Mouse (Mus musculus) liver, adult 2 months (tissue): ENCODE results near the gene Mtg1. TPM values are rescaled to one million over a fixed set of nuclear protein-coding genes. Genes with fewer than 3 reads are reported as not detected.

ENCODE experiments used
- DNase-seq: peaks from one replicate; pipeline ENCODE4 v3.0.0-alpha.2; 2011; ENCODE audit warnings: low read depth, low spot score; ENCODE audit errors: extremely low read depth
- H3K27ac ChIP-seq: fragments of 200-500 bp; replicated peaks from 2 replicates; pipeline ENCODE4 v1.5.1; 2012; ENCODE audit warnings: low read depth, mild to moderate bottlenecking, control low read depth, inconsistent platforms, low read length; ENCODE audit not compliant: insufficient read depth
- H3K27me3 ChIP-seq: fragments of 200-500 bp; 2 replicates; pipeline ENCODE4 v1.6.1; 2012; ENCODE audit warnings: mild to moderate bottlenecking, moderate library complexity, low read length, inconsistent platforms; ENCODE audit not compliant: control insufficient read depth, insufficient read depth
- H3K36me3 ChIP-seq: fragments of 200-500 bp; 2 replicates; pipeline ENCODE4 v1.6.1; 2012; ENCODE audit warnings: low read length, inconsistent platforms; ENCODE audit not compliant: control insufficient read depth, insufficient read depth
- H3K4me1 ChIP-seq: fragments of 200-500 bp; 2 replicates; pipeline ENCODE4 v1.6.1; 2011; ENCODE audit warnings: low read length; ENCODE audit not compliant: control insufficient read depth, insufficient read depth
- H3K4me3 ChIP-seq: fragments of 200-500 bp; 2 replicates; pipeline ENCODE4 v1.5.1; 2011; ENCODE audit warnings: low read depth, mild to moderate bottlenecking, control low read depth, low read length, moderate library complexity; ENCODE audit not compliant: insufficient read depth
- H3K79me2 ChIP-seq: fragments of 200-500 bp; 2 replicates; pipeline ENCODE4 v1.6.1; 2012; ENCODE audit warnings: inconsistent platforms, mild to moderate bottlenecking, low read length, moderate library complexity; ENCODE audit not compliant: control insufficient read depth, insufficient read depth
- H3K9ac ChIP-seq: fragments of 200-500 bp; 2 replicates; pipeline ENCODE4 v1.6.1; 2012; ENCODE audit warnings: low read depth, mild to moderate bottlenecking, control low read depth, inconsistent platforms, low read length
- CTCF ChIP-seq: fragments of 200-500 bp; IDR thresholded peaks from 2 replicates; pipeline ENCODE4 v1.5.1; 2011; ENCODE audit warnings: low read depth, low read length, control low read depth
- POLR2A ChIP-seq: fragments of 200-500 bp; IDR thresholded peaks from 2 replicates; pipeline ENCODE4 v1.6.1; 2011; ENCODE audit warnings: low read length, control low read depth; ENCODE audit not compliant: insufficient read depth; ENCODE audit errors: extremely low read depth
- WGBS: fragments of 180-500 bp; shearing (Covaris S2); methylation state at CpG from one replicate; pipeline ENCODE4 v1.1.7; 2018; 5-methylcytosine and 5-hydroxymethylcytosine counted together
- polyA plus RNA-seq: library from polyadenylated mRNA; depleted of rRNA; stranded (reverse); fragments of >200 nt; gene quantifications from 2 replicates; pipeline ENCODE4 v1.2.3, GENCODE M21; 2012; rRNA removed
- total RNA-seq: library from RNA; depleted of rRNA; stranded (reverse); fragments of >200 nt; gene quantifications from 2 replicates; pipeline ENCODE4 v1.2.3, GENCODE M21; 2014; rRNA removed

The Mtg1 gene
- total and polyA plus RNA-seq, 2 experiments: 17.4 to 29.7 TPM

- TF ChIP-seq CTCF (no peak), POLR2A (no peak)
- H3K79me2 ChIP-seq: no peaks in the 10 kb centered on the region
- no peaks in the 10 kb centered on the region for H3K36me3 ChIP-seq
- H3K9ac ChIP-seq: no peak overlapping the region
- no peak overlapping the region for H3K4me3 ChIP-seq
- no peaks in the 10 kb centered on the region for H3K27me3 ChIP-seq
- H3K4me1 ChIP-seq: no peaks in the 10 kb centered on the region
- WGBS: 77% methylated on average over 8 of the region's 8 CpGs
- H3K27ac ChIP-seq: no peak overlapping the region
- DNase-seq: no peak
These were observed 58.6 kb downstream of the Mtg1 start for GRCm38 (mm10) chr7:140196002-140196401.

Other genes starting within 250 kb of the Mtg1 start
- gene Kndc1, start 242.9 kb upstream of the Mtg1 start, total RNA-seq: 0.07 and 0.09 TPM in 2 replicates
- gene Kndc1, start 242.9 kb upstream of the Mtg1 start, polyA plus RNA-seq: not detected in 2 replicates
- gene Utf1, start 193.8 kb upstream of the Mtg1 start, total RNA-seq: not detected in 2 replicates
- not detected in 2 replicates for gene Utf1, start 193.8 kb upstream of the Mtg1 start, polyA plus RNA-seq
- not detected in 2 replicates for gene 6430531B16Rik, start 158.8 kb upstream of the Mtg1 start, total RNA-seq
- 0.07 TPM in 1 of 2 replicates, not detected in the other for gene 6430531B16Rik, start 158.8 kb upstream of the Mtg1 start, polyA plus RNA-seq
- gene Adam8, start 145.0 kb upstream of the Mtg1 start, total RNA-seq: 0.09 and 0.47 TPM in 2 replicates
- 0.35 and 0.46 TPM in 2 replicates for gene Adam8, start 145.0 kb upstream of the Mtg1 start, polyA plus RNA-seq
- gene Zfp511, start 101.2 kb upstream of the Mtg1 start, total RNA-seq: 6.0 and 9.1 TPM in 2 replicates
- 17.8 and 23.7 TPM in 2 replicates for gene Zfp511, start 101.2 kb upstream of the Mtg1 start, polyA plus RNA-seq
- gene Tubgcp2, start 100.9 kb upstream of the Mtg1 start, total RNA-seq: 12.1 and 12.4 TPM in 2 replicates
- 9.4 and 11.8 TPM in 2 replicates for gene Tubgcp2, start 100.9 kb upstream of the Mtg1 start, polyA plus RNA-seq
- gene Msx3, start 88.5 kb upstream of the Mtg1 start, total RNA-seq: not detected in 2 replicates
- not detected in 2 replicates for gene Msx3, start 88.5 kb upstream of the Mtg1 start, polyA plus RNA-seq
- not detected in 2 replicates for gene Caly, start 55.0 kb upstream of the Mtg1 start, total RNA-seq
- gene Caly, start 55.0 kb upstream of the Mtg1 start, polyA plus RNA-seq: 0.07 and 0.15 TPM in 2 replicates
- gene Prap1, start 44.2 kb upstream of the Mtg1 start, total RNA-seq: not detected in 2 replicates
- not detected in 2 replicates for gene Prap1, start 44.2 kb upstream of the Mtg1 start, polyA plus RNA-seq
- 68.6 and 72.7 TPM in 2 replicates for gene Fuom, start 35.1 kb upstream of the Mtg1 start, total RNA-seq
- 63.0 and 77.5 TPM in 2 replicates for gene Fuom, start 35.1 kb upstream of the Mtg1 start, polyA plus RNA-seq
- gene Paox, start 21.8 kb upstream of the Mtg1 start, total RNA-seq: 86.9 and 87.5 TPM in 2 replicates
- 59.1 and 67.7 TPM in 2 replicates for gene Paox, start 21.8 kb upstream of the Mtg1 start, polyA plus RNA-seq
- 411 and 412 TPM in 2 replicates for gene Echs1, start 21.1 kb upstream of the Mtg1 start, total RNA-seq
- 271 and 349 TPM in 2 replicates for gene Echs1, start 21.1 kb upstream of the Mtg1 start, polyA plus RNA-seq
- 1.4 and 1.5 TPM in 2 replicates for gene Sprn, start 17.3 kb downstream of the Mtg1 start, total RNA-seq
- 1.3 and 1.7 TPM in 2 replicates for gene Sprn, start 17.3 kb downstream of the Mtg1 start, polyA plus RNA-seq
- gene Olfr522, start 27.2 kb downstream of the Mtg1 start, total RNA-seq: not detected in 2 replicates
- gene Olfr522, start 27.2 kb downstream of the Mtg1 start, polyA plus RNA-seq: not detected in 2 replicates
- not detected in 2 replicates for gene Olfr523, start 35.7 kb downstream of the Mtg1 start, total RNA-seq
- gene Olfr523, start 35.7 kb downstream of the Mtg1 start, polyA plus RNA-seq: not detected in 2 replicates
- not detected in 2 replicates for gene Olfr524, start 68.4 kb downstream of the Mtg1 start, total RNA-seq
- gene Olfr524, start 68.4 kb downstream of the Mtg1 start, polyA plus RNA-seq: not detected in 2 replicates
- not detected in 2 replicates for gene Cd163l1, start 80.7 kb downstream of the Mtg1 start, total RNA-seq
- 0.02 TPM in 1 of 2 replicates, not detected in the other for gene Cd163l1, start 80.7 kb downstream of the Mtg1 start, polyA plus RNA-seq
- not detected in 2 replicates for gene 5830411N06Rik, start 109.7 kb downstream of the Mtg1 start, total RNA-seq
- not detected in 2 replicates for gene 5830411N06Rik, start 109.7 kb downstream of the Mtg1 start, polyA plus RNA-seq
- gene Olfr525, start 183.3 kb downstream of the Mtg1 start, total RNA-seq: not detected in 2 replicates
- not detected in 2 replicates for gene Olfr525, start 183.3 kb downstream of the Mtg1 start, polyA plus RNA-seq
- gene Olfr527, start 196.5 kb downstream of the Mtg1 start, total RNA-seq: not detected in 2 replicates
- not detected in 2 replicates for gene Olfr527, start 196.5 kb downstream of the Mtg1 start, polyA plus RNA-seq
- gene Olfr60, start 224.1 kb downstream of the Mtg1 start, total RNA-seq: not detected in 2 replicates
- gene Olfr60, start 224.1 kb downstream of the Mtg1 start, polyA plus RNA-seq: not detected in 2 replicates
- gene Olfr530, start 238.8 kb downstream of the Mtg1 start, total RNA-seq: not detected in 2 replicates
- not detected in 2 replicates for gene Olfr530, start 238.8 kb downstream of the Mtg1 start, polyA plus RNA-seq